Mouse (Mus musculus) adrenal gland, adult (tissue): ENCODE measurements at regions not wholly inside any gene's neighbourhood (a gene's known extent, or its start where the extent isn't known, plus 50 kb on each side); places are given as distances from the start of the nearest gene placed in this dataset.

ENCODE experiments used
- DNase-seq, 2 experiments: peaks; one replicate each; pipeline ENCODE4 v3.0.0; 2022 to 2023; ENCODE audit warnings: low spot score in 1 of 2; ENCODE audit not compliant: inconsistent age in 2 of 2

GRCm38 (mm10) chr12:54282281-54282921 lies 78.7 kb upstream of the Egln3 start:
- DNase-seq, result no peak

DNA sequence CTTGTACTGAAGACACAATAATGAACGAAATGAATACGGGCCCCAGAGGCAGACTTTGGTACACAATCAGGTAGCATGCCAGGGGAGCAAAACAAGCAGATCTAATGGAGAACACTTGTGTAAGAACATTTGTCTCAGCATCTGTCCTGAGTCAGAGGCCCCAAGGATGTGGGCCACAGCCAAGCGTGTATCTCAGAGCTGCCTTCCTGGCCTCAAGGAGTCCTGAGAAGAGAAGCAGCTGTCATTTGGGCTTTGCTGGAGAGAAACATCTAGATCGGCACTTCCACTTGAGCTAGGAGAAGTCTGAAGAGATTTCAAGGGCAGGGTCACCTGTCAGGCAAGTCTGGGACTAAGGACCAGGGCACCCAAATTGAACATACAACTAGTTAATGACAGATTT lies 76.8 kb upstream of the Egln3 start:
- DNase-seq, result no peak

GRCm38 (mm10) chr12:54280001-54280400 lies 76.3 kb upstream of the Egln3 start:
- no peak for DNase-seq

DNA sequence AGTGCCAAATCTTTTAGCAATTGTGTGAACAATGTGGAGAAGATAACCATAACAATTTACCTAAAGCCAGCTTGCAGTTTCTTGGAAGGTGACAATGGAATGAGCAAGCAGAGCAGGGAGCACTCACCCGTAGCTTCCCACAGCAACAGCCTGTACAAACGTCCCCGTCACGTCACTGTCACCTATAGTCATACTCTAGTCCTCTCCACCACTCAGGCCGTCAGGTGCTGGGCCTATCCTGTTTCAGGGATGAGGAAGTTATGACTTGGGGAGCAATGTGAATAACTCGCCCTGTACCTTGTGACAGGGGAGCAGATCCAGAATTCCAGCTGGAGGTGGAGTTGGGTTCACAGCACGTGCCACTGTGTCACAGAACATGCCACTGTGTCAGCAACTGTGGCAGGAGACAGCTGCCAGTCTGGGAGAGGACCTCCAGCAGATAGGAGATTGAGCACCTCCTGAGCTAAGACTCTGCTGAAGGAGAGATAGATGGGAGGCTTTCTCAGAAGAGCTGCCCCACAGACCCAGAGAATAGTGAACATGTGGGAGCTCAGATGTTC lies 73.4 kb upstream of the Egln3 start:
- no peak for DNase-seq

DNA sequence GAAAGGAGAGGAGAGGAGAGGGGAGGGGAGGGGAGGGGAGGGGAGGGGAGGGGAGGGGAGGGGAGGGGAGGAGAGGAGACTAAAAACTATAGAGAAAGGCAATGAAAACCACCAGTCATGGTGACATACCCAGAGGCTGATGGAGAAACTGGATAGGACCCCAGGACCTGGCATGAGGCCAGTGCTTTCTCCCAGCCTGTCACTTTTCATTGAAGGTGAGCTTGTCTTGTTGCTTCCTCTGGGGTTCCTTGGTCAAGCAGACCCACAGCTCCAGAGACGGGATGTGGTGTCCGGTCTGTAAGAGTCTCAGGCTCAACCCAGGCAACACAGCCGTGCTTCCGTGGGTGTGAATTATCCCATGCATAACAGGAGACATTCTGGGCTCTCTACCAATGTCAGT lies 69.8 kb upstream of the Egln3 start:
- no peak for DNase-seq

DNA sequence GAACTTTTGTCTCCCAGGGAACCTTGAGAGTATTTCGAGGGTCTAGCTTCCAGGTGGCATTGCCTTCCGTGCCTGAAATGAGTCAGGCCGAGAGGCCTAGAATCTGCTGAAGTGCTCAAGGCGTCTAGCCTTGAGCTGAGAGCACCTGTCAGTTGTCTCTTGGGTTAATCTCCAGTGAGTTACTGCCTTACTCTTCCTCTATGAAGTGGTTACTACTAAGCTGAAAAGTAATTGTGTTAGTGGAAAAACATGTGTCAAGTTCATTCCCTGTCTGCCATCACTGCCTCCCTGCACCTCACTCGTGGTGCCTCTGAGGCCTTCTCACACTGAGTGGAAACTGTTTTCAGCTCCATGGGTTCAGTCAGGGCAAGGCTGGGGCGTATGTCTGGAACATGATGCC lies 69.0 kb upstream of the Egln3 start:
- DNase-seq, result no peak

DNA sequence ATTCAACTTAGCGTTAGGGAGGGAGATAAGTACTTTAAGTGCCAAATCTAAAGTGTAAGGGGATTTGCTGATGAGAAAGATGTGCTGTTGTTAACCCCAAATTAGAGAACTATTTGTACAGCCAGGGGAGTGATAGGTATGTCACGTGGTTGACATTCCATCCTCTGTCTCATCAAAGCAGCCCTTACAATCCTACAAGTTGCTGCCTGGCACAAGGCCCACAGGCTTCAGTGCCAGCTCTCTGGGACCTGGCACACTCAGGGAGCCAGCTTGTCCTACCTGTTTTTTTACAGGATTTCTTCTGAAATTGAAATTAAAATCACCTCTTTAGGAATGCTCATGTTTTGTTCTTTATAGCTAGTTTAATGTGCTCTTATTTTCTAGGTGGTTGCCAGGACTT lies 68.6 kb upstream of the Egln3 start:
- peak; percentile 8 to 35 for DNase-seq

- no peak for DNase-seq
Observed at GRCm38 (mm10) chr12:54265852-54266251, 62.2 kb upstream of the Egln3 start.

GRCm38 (mm10) chr12:54264893-54265835 lies 61.5 kb upstream of the Egln3 start:
- no peak for DNase-seq

- DNase-seq, result no peak
Observed at GRCm38 (mm10) chr12:54264418-54264733, 60.7 kb upstream of the Egln3 start.

- DNase-seq, result no peak
Observed at GRCm38 (mm10) chr12:54263733-54264417, 60.2 kb upstream of the Egln3 start.

DNA sequence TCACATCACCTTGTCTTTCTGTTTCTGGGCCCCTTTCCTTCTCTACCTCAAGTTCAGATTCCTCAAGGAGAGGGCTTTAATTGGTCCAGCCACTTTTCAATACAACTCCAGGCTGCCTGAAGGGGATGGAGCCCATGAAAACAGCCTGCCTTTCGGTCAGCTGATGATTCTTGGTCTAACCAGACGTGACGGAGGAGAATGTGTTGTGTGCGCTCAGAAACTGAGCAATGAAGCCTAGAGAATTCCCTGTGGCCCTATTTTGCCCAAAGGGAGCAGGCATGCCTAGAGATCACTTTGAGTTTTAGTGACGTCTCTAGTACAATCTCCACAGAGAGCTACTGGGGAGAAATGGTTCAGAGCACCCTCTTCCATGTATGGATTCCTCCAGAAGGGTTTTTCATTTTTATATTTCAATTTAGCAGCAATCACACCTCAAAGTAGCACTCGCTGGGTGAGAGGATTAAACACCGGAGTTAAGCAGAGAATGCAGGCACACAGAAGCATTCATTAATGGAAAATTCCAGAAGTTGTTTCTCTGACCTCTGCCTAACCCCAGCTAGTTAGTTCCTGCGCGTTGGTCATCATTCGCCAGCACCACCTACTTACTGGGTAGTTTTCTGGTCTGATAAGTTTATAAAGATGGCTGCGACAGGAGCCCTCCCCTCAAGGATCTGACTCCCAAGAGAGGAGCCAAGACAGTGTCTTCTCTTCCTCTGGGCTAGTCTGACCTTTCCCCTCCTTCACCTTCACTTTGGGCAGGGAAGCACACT lies 58.8 kb upstream of the Egln3 start:
- DNase-seq, result no peak

DNA sequence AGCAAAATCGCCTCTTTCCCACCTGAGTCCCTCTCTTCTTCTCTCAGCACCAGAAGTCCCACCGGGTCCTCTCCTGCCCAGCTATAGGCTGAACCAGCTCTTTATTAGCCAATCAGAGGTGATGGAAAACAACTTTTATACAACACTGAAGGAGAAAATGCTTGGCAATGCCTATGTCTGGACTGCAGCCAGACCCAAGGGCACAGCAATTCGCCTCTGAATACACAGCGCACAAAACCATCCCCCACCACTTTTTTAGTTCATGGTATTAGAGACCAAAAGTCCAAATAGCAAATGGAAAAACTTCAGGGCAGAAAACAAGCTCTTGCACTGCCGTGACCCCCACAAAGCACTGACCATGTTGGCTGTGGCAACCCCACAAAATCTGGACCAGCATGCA lies 57.8 kb upstream of the Egln3 start:
- DNase-seq, result no peak

- DNase-seq, result no peak
Observed at GRCm38 (mm10) chr12:54260502-54260901, 56.8 kb upstream of the Egln3 start.

DNA sequence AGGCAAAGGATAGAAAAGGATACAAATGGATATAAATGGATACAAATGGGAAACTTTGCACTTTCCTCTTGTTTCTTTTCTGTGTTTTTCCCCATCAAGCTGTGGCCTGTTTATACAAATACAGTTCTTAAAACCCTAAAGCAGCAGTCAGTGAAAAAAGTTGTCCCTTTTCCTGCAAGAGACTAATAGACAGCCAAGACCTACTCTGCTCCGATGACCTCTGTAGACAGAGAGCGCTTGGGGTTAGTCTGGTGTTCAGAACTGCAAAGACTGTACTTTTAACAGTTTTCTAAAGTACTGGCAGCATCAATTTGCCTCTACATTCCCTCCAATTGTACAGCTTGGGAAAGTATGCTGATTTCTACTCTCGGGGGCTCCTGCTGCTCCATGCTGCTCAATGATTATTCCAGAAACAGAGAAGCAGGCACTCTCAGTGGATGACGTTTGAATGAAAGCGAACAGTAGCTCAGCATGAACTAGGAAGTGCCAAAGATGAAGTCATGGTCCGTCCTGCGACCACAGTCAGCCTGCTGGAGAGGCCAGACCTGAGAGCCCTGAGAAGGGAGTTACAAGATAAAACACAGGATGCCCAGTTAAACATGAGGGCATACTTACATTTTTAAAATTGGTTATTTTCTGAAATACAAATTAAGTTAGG lies 54.2 kb upstream of the Egln3 start:
- DNase-seq, result no peak

- DNase-seq, result no peak
Observed at GRCm38 (mm10) chr12:54256506-54257128, 53.0 kb upstream of the Egln3 start.
